Mouse (Mus musculus): ENCODE results near the gene Mrpl9.

The Mrpl9 gene

GRCm38 (mm10) chr3:94442951-94443596 lies at the start of gene Mrpl9:
Gene Mrpl9, plus strand, starts transcription at chr3:94443318.
- peak; percentile 95 to 96 for DNase-seq (ENCODE audit: low spot score in 2 of 2)

- DNase-seq (ENCODE audit: low spot score in 2 of 2), result no peak
Observed at GRCm38 (mm10) chr3:94396336-94396735, 46.8 kb upstream of the Mrpl9 start.

- DNase-seq (ENCODE audit: low spot score in 2 of 2), result no peak
Observed at GRCm38 (mm10) chr3:94396851-94397250, 46.3 kb upstream of the Mrpl9 start.

GRCm38 (mm10) chr3:94398217-94398616 lies 44.9 kb upstream of the Mrpl9 start, which contains the start of gene Lingo4:
Gene Lingo4, plus strand, starts transcription at chr3:94398517.
- DNase-seq (ENCODE audit: low spot score in 2 of 2), result no peak

GRCm38 (mm10) chr3:94398943-94399481 lies 44.1 kb upstream of the Mrpl9 start:
- DNase-seq (ENCODE audit: low spot score in 2 of 2), result no peak

GRCm38 (mm10) chr3:94399663-94400310 lies 43.3 kb upstream of the Mrpl9 start:
- no peak for DNase-seq (ENCODE audit: low spot score in 2 of 2)

- no peak for DNase-seq (ENCODE audit: low spot score in 2 of 2)
Observed at GRCm38 (mm10) chr3:94402451-94402850, 40.7 kb upstream of the Mrpl9 start.

GRCm38 (mm10) chr3:94404366-94405054 lies 38.6 kb upstream of the Mrpl9 start:
- no peak for DNase-seq (ENCODE audit: low spot score in 2 of 2)

GRCm38 (mm10) chr3:94405561-94405960 lies 37.6 kb upstream of the Mrpl9 start:
- no peak for DNase-seq (ENCODE audit: low spot score in 2 of 2)

- DNase-seq (ENCODE audit: low spot score in 2 of 2), result no peak
Observed at GRCm38 (mm10) chr3:94412530-94412929, 30.6 kb upstream of the Mrpl9 start.

- peak; percentile 74 to 80 for DNase-seq (ENCODE audit: low spot score in 2 of 2)
Observed at GRCm38 (mm10) chr3:94413031-94413679, 30.0 kb upstream of the Mrpl9 start, which contains the start of gene Tdrkh. Gene Tdrkh, plus strand, starts transcription at chr3:94413273.

GRCm38 (mm10) chr3:94430980-94431379 lies 12.1 kb upstream of the Mrpl9 start:
- DNase-seq (ENCODE audit: low spot score in 2 of 2), result no peak

GRCm38 (mm10) chr3:94434305-94434704 lies 8.8 kb upstream of the Mrpl9 start:
- no peak for DNase-seq (ENCODE audit: low spot score in 2 of 2)

GRCm38 (mm10) chr3:94436420-94436819 lies 6.7 kb upstream of the Mrpl9 start:
- no peak for DNase-seq (ENCODE audit: low spot score in 2 of 2)

- no peak for DNase-seq (ENCODE audit: low spot score in 2 of 2)
Observed at GRCm38 (mm10) chr3:94441182-94441581, 1.9 kb upstream of the Mrpl9 start.

- DNase-seq (ENCODE audit: low spot score in 2 of 2), result no peak
Observed at GRCm38 (mm10) chr3:94443597-94443964, 463 bp downstream of the Mrpl9 start, which contains the start of gene Oaz3. Gene Oaz3, minus strand, starts transcription at chr3:94443915.

- DNase-seq (ENCODE audit: low spot score in 2 of 2), result no peak
Observed at GRCm38 (mm10) chr3:94449377-94449776, 6.3 kb downstream of the Mrpl9 start.

- DNase-seq (ENCODE audit: low spot score in 2 of 2), result peak; percentile 34 to 56
Observed at GRCm38 (mm10) chr3:94456529-94457000, 13.4 kb downstream of the Mrpl9 start.

GRCm38 (mm10) chr3:94457055-94457454 lies 13.9 kb downstream of the Mrpl9 start:
- no peak for DNase-seq (ENCODE audit: low spot score in 2 of 2)

GRCm38 (mm10) chr3:94459834-94460233 lies 16.7 kb downstream of the Mrpl9 start:
- no peak for DNase-seq (ENCODE audit: low spot score in 2 of 2)

- no peak for DNase-seq (ENCODE audit: low spot score in 2 of 2)
Observed at GRCm38 (mm10) chr3:94463926-94464578, 20.9 kb downstream of the Mrpl9 start.

All from spleen, postnatal 14 days (tissue).